Mouse (Mus musculus): Measurements from ENCODE around the gene Ppa2.

DNA sequence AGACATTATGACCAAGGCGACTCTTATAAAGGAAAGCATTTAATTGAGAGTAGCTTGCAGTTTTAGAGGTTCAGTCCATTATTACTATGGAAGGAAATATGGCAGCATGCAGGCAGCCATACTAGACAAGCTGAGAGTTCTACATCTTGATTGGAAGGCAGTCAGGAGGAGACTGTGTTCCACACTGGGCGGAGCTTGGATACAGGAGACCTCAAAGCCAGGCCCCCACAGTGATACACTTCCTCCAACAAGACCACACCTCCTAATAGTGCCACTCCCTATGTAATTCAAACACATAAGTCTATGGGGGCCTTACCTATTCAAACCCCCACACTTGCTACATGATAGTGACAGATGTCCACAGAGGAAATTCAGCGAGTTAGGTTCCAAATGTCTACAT is 1.5 kb upstream of the Ppa2 start:
- TF ChIP-seq CTCF (IDR thresholded peaks at IDR 0.05; ENCODE audit: extremely low read depth, insufficient read length, insufficient replicate concordance, low read depth, low read length) (no peak), POLR2A (IDR thresholded peaks at IDR 0.05; ENCODE audit: low read depth, low read length) (no peak)

Measured in small intestine, adult 2 months (tissue).